Mouse (Mus musculus): ENCODE measurements around the gene Spsb1.

GRCm38 (mm10) chr4:149944214-149944613, 10.6 kb downstream of the Spsb1 start:
- no peak for TF ChIP-seq CTCF (IDR thresholded peaks at IDR 0.05; ENCODE audit: low read depth)
- TF ChIP-seq EP300 (IDR thresholded peaks at IDR 0.05; ENCODE audit: low read depth), result no peak

All from liver, embryonic 14.5 days (tissue).